Mouse (Mus musculus) spleen, embryonic (tissue): ENCODE measurements around the gene Recql5.

Experiments used
- CTCF ChIA-PET: fragments of 350-600 bp; sonication (Branson Sonifier 250); formaldehyde crosslinking; loops from one replicate; lab custom pipeline; 2022; lab: Charles Lee

The Recql5 gene

GRCm38 (mm10) chr11:115941980-115942379 is 8.7 kb upstream of the Recql5 start:
- CTCF ChIA-PET: no interaction called here

GRCm38 (mm10) chr11:115939690-115940329 is 6.5 kb upstream of the Recql5 start:
- CTCF ChIA-PET: interaction anchor here (0.6 to 1.0 kb wide), 5 partner anchors 60 to 1687 kb away, joined by 3 to 8 read pairs (median 3); no protein-coding TSS in a partner anchor

GRCm38 (mm10) chr11:115933747-115934110 is 452 bp upstream of the Recql5 start:
- CTCF ChIA-PET: no interaction called here

- CTCF ChIA-PET: no interaction called here
Observed at GRCm38 (mm10) chr11:115931235-115931634, 2.0 kb downstream of the Recql5 start.

- CTCF ChIA-PET: interaction anchor here (0.6 to 0.8 kb wide), 2 partner anchors 80 to 1193 kb away, joined by 4 to 8 read pairs; no protein-coding TSS in a partner anchor
Observed at GRCm38 (mm10) chr11:115929818-115930217, 3.5 kb downstream of the Recql5 start.

GRCm38 (mm10) chr11:115929031-115929430 is 4.2 kb downstream of the Recql5 start:
- CTCF ChIA-PET: interaction anchor here (0.6 kb wide), 1 partner anchor 72 kb away, joined by 4 read pairs; no protein-coding TSS in a partner anchor

- CTCF ChIA-PET: no interaction called here
Observed at GRCm38 (mm10) chr11:115921986-115922385, 11.3 kb downstream of the Recql5 start.

- CTCF ChIA-PET: no interaction called here
Observed at GRCm38 (mm10) chr11:115920110-115920818, 13.0 kb downstream of the Recql5 start.

- CTCF ChIA-PET: interaction anchor here (0.5 kb wide), 1 partner anchor 93 kb away, joined by 5 read pairs; no protein-coding TSS in a partner anchor
Observed at GRCm38 (mm10) chr11:115919073-115919472, 14.2 kb downstream of the Recql5 start.

- CTCF ChIA-PET: no interaction called here
Observed at GRCm38 (mm10) chr11:115918637-115919036, 14.6 kb downstream of the Recql5 start.

GRCm38 (mm10) chr11:115916579-115916978 is 16.7 kb downstream of the Recql5 start:
- CTCF ChIA-PET: no interaction called here

GRCm38 (mm10) chr11:115911632-115912376 is 21.5 kb downstream of the Recql5 start, which contains the start of gene Smim6:
Smim6 (plus strand) TSS chr11:115912017.
- CTCF ChIA-PET: interaction anchor here (0.6 to 0.8 kb wide), 2 partner anchors 15 to 143 kb away, joined by 3 to 8 read pairs; no protein-coding TSS in a partner anchor

- CTCF ChIA-PET: interaction anchor here (0.6 kb wide), 1 partner anchor 15 kb away, joined by 3 read pairs; no protein-coding TSS in a partner anchor
Observed at GRCm38 (mm10) chr11:115911134-115911561, 22.1 kb downstream of the Recql5 start.

GRCm38 (mm10) chr11:115906521-115906920 is 26.8 kb downstream of the Recql5 start:
- CTCF ChIA-PET: interaction anchor here (0.6 to 1.3 kb wide), 2 partner anchors 25 to 29 kb away, joined by 3 to 6 read pairs; no protein-coding TSS in a partner anchor

- CTCF ChIA-PET: interaction anchor here (1.3 kb wide), 1 partner anchor 24 kb away, joined by 3 read pairs; no protein-coding TSS in a partner anchor
Observed at GRCm38 (mm10) chr11:115906116-115906515, 27.2 kb downstream of the Recql5 start.

GRCm38 (mm10) chr11:115904956-115905790 is 28.1 kb downstream of the Recql5 start:
- CTCF ChIA-PET: interaction anchor here (1.3 kb wide), 1 partner anchor 23 kb away, joined by 3 read pairs; no protein-coding TSS in a partner anchor

- CTCF ChIA-PET: interaction anchor here (0.5 kb wide), 1 partner anchor 75 kb away, joined by 7 read pairs; no protein-coding TSS in a partner anchor
Observed at GRCm38 (mm10) chr11:115904231-115904955, 28.9 kb downstream of the Recql5 start.

GRCm38 (mm10) chr11:115903384-115904230 is 29.7 kb downstream of the Recql5 start:
- CTCF ChIA-PET: interaction anchor here (0.5 kb wide), 1 partner anchor 74 kb away, joined by 7 read pairs; no protein-coding TSS in a partner anchor

- CTCF ChIA-PET: no interaction called here
Observed at GRCm38 (mm10) chr11:115902831-115903230, 30.4 kb downstream of the Recql5 start.
